Mouse (Mus musculus) kidney, adult 2 months (tissue): ENCODE measurements around the gene Vmn1r55.

ENCODE experiments used
- CTCF ChIP-seq: fragments of 200-500 bp; conservative IDR thresholded peaks from 2 replicates; pipeline ENCODE4 v1.5.1; 2011; ENCODE audit warnings: low read depth, mild to moderate bottlenecking, control low read depth, low read length, moderate library complexity, mixed read lengths; ENCODE audit not compliant: insufficient read depth, insufficient read length
- POLR2A ChIP-seq: fragments of 200-500 bp; IDR thresholded peaks from one replicate; pipeline ENCODE4 v1.6.1; 2011; ENCODE audit warnings: low read depth, low read length, control low read depth

- no peak for TF ChIP-seq POLR2A
- TF ChIP-seq CTCF, result no peak
Measured at GRCm38 (mm10) chr7:5081241-5081640, 68.2 kb downstream of the Vmn1r55 start.
